Comparison of ENCODE assay signal across 27 mouse cellular contexts in genomic region chr1:192259616-192260015, GRCm38 (mm10).
"Had no signal": no experiment of that assay in that cellular context is flagged by ENCODE, and none has a peak within 500 bp of the region (broad histone marks: within the 10 kb centered on the region; RNA-seq: fewer than 3 reads in every experiment).

No protein-coding gene starts in this region.

- H3K27ac ChIP-seq: embryonic facial prominence, embryonic 10.5 days; embryonic facial prominence, embryonic 12.5 days; embryonic facial prominence, embryonic 13.5 days; embryonic facial prominence, embryonic 15.5 days; forebrain, embryonic 12.5 days; forebrain, embryonic 13.5 days; forebrain, embryonic 15.5 days; gastrocnemius, adult 2 months; heart, adult 2 months had no signal

- H3K4me2 ChIP-seq: embryonic facial prominence, embryonic 12.5 days; embryonic facial prominence, embryonic 13.5 days; embryonic facial prominence, embryonic 15.5 days; forebrain, embryonic 12.5 days; forebrain, embryonic 13.5 days; forebrain, embryonic 15.5 days had no signal

- H3K4me1 ChIP-seq: embryonic facial prominence, embryonic 10.5 days; embryonic facial prominence, embryonic 12.5 days; embryonic facial prominence, embryonic 13.5 days; embryonic facial prominence, embryonic 15.5 days; forebrain, embryonic 12.5 days; forebrain, embryonic 13.5 days; forebrain, embryonic 15.5 days had no signal

- DNase-seq: cerebellum, adult 18-20 months; cerebellum, adult 2 months; cerebellum, adult 8-10 months; cerebellum, adult 9-10 months; cerebellum, adult 9-11 months; cerebellum, postnatal 10 days; cerebellum, postnatal 14 days; cerebellum, postnatal 25 days; cerebellum, postnatal 36 days; embryo, embryonic 11 days; forebrain, postnatal 0 days; gastrocnemius, adult 2 months; gastrocnemius, postnatal 10 days; gastrocnemius, postnatal 14 days; gastrocnemius, postnatal 25 days; gastrocnemius, postnatal 36 days; heart, adult 18-20 months; heart, adult 2 months had no signal

- H3K9me3 ChIP-seq: embryonic facial prominence, embryonic 10.5 days; embryonic facial prominence, embryonic 12.5 days; embryonic facial prominence, embryonic 13.5 days; embryonic facial prominence, embryonic 15.5 days; forebrain, embryonic 12.5 days; forebrain, embryonic 13.5 days; forebrain, embryonic 15.5 days had no signal

- H3K27me3 ChIP-seq: embryonic facial prominence, embryonic 12.5 days; embryonic facial prominence, embryonic 13.5 days; embryonic facial prominence, embryonic 15.5 days; forebrain, embryonic 12.5 days; forebrain, embryonic 13.5 days; forebrain, embryonic 15.5 days had no signal

- H3K36me3 ChIP-seq: embryonic facial prominence, embryonic 10.5 days; embryonic facial prominence, embryonic 12.5 days; embryonic facial prominence, embryonic 13.5 days; embryonic facial prominence, embryonic 15.5 days; forebrain, embryonic 12.5 days; forebrain, embryonic 15.5 days had no signal

- H3K4me3 ChIP-seq: embryonic facial prominence, embryonic 10.5 days; embryonic facial prominence, embryonic 12.5 days; embryonic facial prominence, embryonic 13.5 days; embryonic facial prominence, embryonic 15.5 days; erythroblast, embryonic 14.5 days; forebrain, embryonic 12.5 days; forebrain, embryonic 13.5 days; forebrain, embryonic 15.5 days; gastrocnemius, adult 2 months; heart, adult 2 months had no signal

- ATAC-seq: forebrain, embryonic 13.5 days; forebrain, embryonic 14.5 days; forebrain, embryonic 15.5 days; forebrain, postnatal 0 days had no signal

- H3K9ac ChIP-seq: embryonic facial prominence, embryonic 12.5 days; embryonic facial prominence, embryonic 13.5 days; embryonic facial prominence, embryonic 15.5 days; forebrain, embryonic 12.5 days; forebrain, embryonic 13.5 days; forebrain, embryonic 15.5 days; forebrain, postnatal 0 days had no signal
